Mouse (Mus musculus) cerebellum, adult 9-11 months (tissue): Measurements from ENCODE around the gene Lrrc75a.
"Not testable (repeated sequence)": the region's sequence is repeated elsewhere in the genome, so short reads cannot be mapped to it uniquely, and the experiment has no call there.

Source experiments
- DNase-seq: peaks from one replicate; pipeline ENCODE4 v3.0.0; 2022

Lrrc75a gene

GRCm38 (mm10) chr11:62647661-62648590 is at the start of gene Lrrc75a:
Gene Lrrc75a (minus strand): TSS chr11:62648523.
- peak; percentile 41 for DNase-seq

- DNase-seq, result no peak
Measured at GRCm38 (mm10) chr11:62695126-62695525, 46.8 kb upstream of the Lrrc75a start.

GRCm38 (mm10) chr11:62693299-62694184 is 45.2 kb upstream of the Lrrc75a start:
- DNase-seq, result peak; percentile 35

- no peak for DNase-seq
Measured at GRCm38 (mm10) chr11:62691592-62691991, 43.3 kb upstream of the Lrrc75a start.

GRCm38 (mm10) chr11:62679954-62680353 is 31.6 kb upstream of the Lrrc75a start:
- no peak for DNase-seq

GRCm38 (mm10) chr11:62678778-62679354 is 30.5 kb upstream of the Lrrc75a start:
- DNase-seq, result no peak

GRCm38 (mm10) chr11:62676290-62676596 is 27.9 kb upstream of the Lrrc75a start:
- no peak for DNase-seq

GRCm38 (mm10) chr11:62675480-62676289 is 27.4 kb upstream of the Lrrc75a start:
- DNase-seq, result peak; percentile 59

- no peak for DNase-seq
Measured at GRCm38 (mm10) chr11:62670006-62670405, 21.7 kb upstream of the Lrrc75a start.

- DNase-seq, result no peak
Measured at GRCm38 (mm10) chr11:62669471-62669870, 21.1 kb upstream of the Lrrc75a start.

GRCm38 (mm10) chr11:62668986-62669385 is 20.7 kb upstream of the Lrrc75a start:
- DNase-seq, result no peak

- no peak for DNase-seq
Measured at GRCm38 (mm10) chr11:62664250-62664649, 15.9 kb upstream of the Lrrc75a start.

GRCm38 (mm10) chr11:62660885-62661284 is 12.6 kb upstream of the Lrrc75a start:
- no peak for DNase-seq

- DNase-seq, result no peak
Measured at GRCm38 (mm10) chr11:62652080-62652479, 3.8 kb upstream of the Lrrc75a start.

- no peak for DNase-seq
Measured at GRCm38 (mm10) chr11:62651563-62651962, 3.2 kb upstream of the Lrrc75a start.

- DNase-seq, result not testable (repeated sequence)
Measured at GRCm38 (mm10) chr11:62649803-62650202, 1.5 kb upstream of the Lrrc75a start.

- peak; percentile 85 for DNase-seq
Measured at GRCm38 (mm10) chr11:62648591-62649391, 468 bp upstream of the Lrrc75a start, which contains the start of gene Mmgt2. Gene Mmgt2 (plus strand): TSS chr11:62648664.

- no peak for DNase-seq
Measured at GRCm38 (mm10) chr11:62646958-62647515, 1.3 kb downstream of the Lrrc75a start.

GRCm38 (mm10) chr11:62646495-62646843 is 1.9 kb downstream of the Lrrc75a start:
- no peak for DNase-seq

- DNase-seq, result no peak
Measured at GRCm38 (mm10) chr11:62645732-62646494, 2.4 kb downstream of the Lrrc75a start.

GRCm38 (mm10) chr11:62645337-62645675 is 3.0 kb downstream of the Lrrc75a start:
- DNase-seq, result no peak
